Mouse (Mus musculus): ENCODE data around the gene Eef1akmt2. TPM values are rescaled to one million over a fixed set of nuclear protein-coding genes. Genes with fewer than 3 reads are reported as not detected.

The Eef1akmt2 gene
- polyA plus RNA-seq, 1 experiment, result 0.72 TPM

- no peaks in the 10 kb centered on the region for H3K27me3 ChIP-seq (ENCODE audit: control insufficient read depth)
- H3K4me1 ChIP-seq (ENCODE audit: control insufficient read depth), result peaks cover 60% of the 10 kb centered on the region
- TF ChIP-seq GATA1 (IDR thresholded peaks at IDR 0.05; ENCODE audit: low read length) (no peak), TAL1 (IDR thresholded peaks at IDR 0.05; ENCODE audit: low read length) (no peak)
- H3K36me3 ChIP-seq (ENCODE audit: control insufficient read depth), result peaks cover 32% of the 10 kb centered on the region
- H3K9me3 ChIP-seq (ENCODE audit: control insufficient read depth, low read length), result no peaks in the 10 kb centered on the region
- H3K4me3 ChIP-seq (replicated peaks), result no peak overlapping the region
Measured at GRCm38 (mm10) chr7:132801509-132801908, 51.0 kb downstream of the Eef1akmt2 start.

GRCm38 (mm10) chr7:132800868-132801267, 51.6 kb downstream of the Eef1akmt2 start:
- peaks cover 54% of the 10 kb centered on the region for H3K4me1 ChIP-seq (ENCODE audit: control insufficient read depth)
- peaks cover 27% of the 10 kb centered on the region for H3K36me3 ChIP-seq (ENCODE audit: control insufficient read depth)
- no peaks in the 10 kb centered on the region for H3K9me3 ChIP-seq (ENCODE audit: control insufficient read depth, low read length)
- no peaks in the 10 kb centered on the region for H3K27me3 ChIP-seq (ENCODE audit: control insufficient read depth)
- H3K4me3 ChIP-seq (replicated peaks), result no peak overlapping the region
- TF ChIP-seq GATA1 (IDR thresholded peaks at IDR 0.05; ENCODE audit: low read length) (no peak), TAL1 (IDR thresholded peaks at IDR 0.05; ENCODE audit: low read length) (no peak)

GRCm38 (mm10) chr7:132799119-132800016, 53.1 kb downstream of the Eef1akmt2 start:
- TF ChIP-seq TAL1 (IDR thresholded peaks at IDR 0.05; ENCODE audit: low read length), result no peak
- TF ChIP-seq GATA1 (IDR thresholded peaks at IDR 0.05; ENCODE audit: low read length), result no peak
- Histone ChIP-seq H3K36me3 (ENCODE audit: control insufficient read depth) (peaks cover 23% of the 10 kb centered on the region), H3K4me3 (replicated peaks) (no peak overlapping the region), H3K4me1 (ENCODE audit: control insufficient read depth) (peaks cover 40% of the 10 kb centered on the region), H3K27me3 (ENCODE audit: control insufficient read depth) (no peaks in the 10 kb centered on the region), H3K9me3 (ENCODE audit: control insufficient read depth, low read length) (no peaks in the 10 kb centered on the region)

GRCm38 (mm10) chr7:132795141-132795540, 57.3 kb downstream of the Eef1akmt2 start:
- no peaks in the 10 kb centered on the region for H3K9me3 ChIP-seq (ENCODE audit: control insufficient read depth, low read length)
- peaks cover 9% of the 10 kb centered on the region for H3K36me3 ChIP-seq (ENCODE audit: control insufficient read depth)
- no peak for TF ChIP-seq GATA1 (IDR thresholded peaks at IDR 0.05; ENCODE audit: low read length)
- TF ChIP-seq TAL1 (IDR thresholded peaks at IDR 0.05; ENCODE audit: low read length), result no peak
- H3K4me3 ChIP-seq (replicated peaks), result no peak overlapping the region
- peaks cover 34% of the 10 kb centered on the region for H3K4me1 ChIP-seq (ENCODE audit: control insufficient read depth)
- no peaks in the 10 kb centered on the region for H3K27me3 ChIP-seq (ENCODE audit: control insufficient read depth)

GRCm38 (mm10) chr7:132793467-132793866, 59.0 kb downstream of the Eef1akmt2 start:
- no peaks in the 10 kb centered on the region for H3K9me3 ChIP-seq (ENCODE audit: control insufficient read depth, low read length)
- H3K4me1 ChIP-seq (ENCODE audit: control insufficient read depth), result peaks cover 31% of the 10 kb centered on the region
- no peaks in the 10 kb centered on the region for H3K27me3 ChIP-seq (ENCODE audit: control insufficient read depth)
- no peak overlapping the region for H3K4me3 ChIP-seq (replicated peaks)
- no peak for TF ChIP-seq GATA1 (IDR thresholded peaks at IDR 0.05; ENCODE audit: low read length)
- no peak for TF ChIP-seq TAL1 (IDR thresholded peaks at IDR 0.05; ENCODE audit: low read length)
- peaks cover 6% of the 10 kb centered on the region for H3K36me3 ChIP-seq (ENCODE audit: control insufficient read depth)

GRCm38 (mm10) chr7:132790447-132791219, 61.8 kb downstream of the Eef1akmt2 start:
- Histone ChIP-seq H3K27me3 (ENCODE audit: control insufficient read depth) (no peaks in the 10 kb centered on the region), H3K4me1 (ENCODE audit: control insufficient read depth) (peaks cover 49% of the 10 kb centered on the region), H3K4me3 (replicated peaks) (no peak overlapping the region), H3K36me3 (ENCODE audit: control insufficient read depth) (peaks cover 7% of the 10 kb centered on the region), H3K9me3 (ENCODE audit: control insufficient read depth, low read length) (no peaks in the 10 kb centered on the region)
- TF ChIP-seq TAL1 (IDR thresholded peaks at IDR 0.05; ENCODE audit: low read length) (no peak), GATA1 (IDR thresholded peaks at IDR 0.05; ENCODE audit: low read length) (no peak)

GRCm38 (mm10) chr7:132788826-132789225, 63.6 kb downstream of the Eef1akmt2 start:
- TF ChIP-seq GATA1 (IDR thresholded peaks at IDR 0.05; ENCODE audit: low read length) (no peak), TAL1 (IDR thresholded peaks at IDR 0.05; ENCODE audit: low read length) (no peak)

GRCm38 (mm10) chr7:132787496-132788190, 64.8 kb downstream of the Eef1akmt2 start:
- Histone ChIP-seq H3K4me1 (ENCODE audit: control insufficient read depth) (peaks cover 58% of the 10 kb centered on the region), H3K27me3 (ENCODE audit: control insufficient read depth) (no peaks in the 10 kb centered on the region), H3K9me3 (ENCODE audit: control insufficient read depth, low read length) (no peaks in the 10 kb centered on the region), H3K36me3 (ENCODE audit: control insufficient read depth) (peaks cover 9% of the 10 kb centered on the region), H3K4me3 (replicated peaks) (no peak overlapping the region)
- TF ChIP-seq TAL1 (IDR thresholded peaks at IDR 0.05; ENCODE audit: low read length) (no peak), GATA1 (IDR thresholded peaks at IDR 0.05; ENCODE audit: low read length) (no peak)

More at GRCm38 (mm10) chr7:132788826-132789225, 63.6 kb downstream of the Eef1akmt2 start:
- Histone ChIP-seq H3K4me3 (replicated peaks) (no peak overlapping the region), H3K4me1 (ENCODE audit: control insufficient read depth) (peaks cover 61% of the 10 kb centered on the region), H3K27me3 (ENCODE audit: control insufficient read depth) (no peaks in the 10 kb centered on the region), H3K36me3 (ENCODE audit: control insufficient read depth) (peaks cover 12% of the 10 kb centered on the region), H3K9me3 (ENCODE audit: control insufficient read depth, low read length) (no peaks in the 10 kb centered on the region)
